Mouse (Mus musculus) cerebellum, postnatal 14 days (tissue): Measurements from ENCODE around the gene Dph1.

Experiments used
- DNase-seq, 2 experiments: peaks; one replicate each; pipeline ENCODE4 v3.0.0; 2021; ENCODE audit warnings: mixed read lengths in 2 of 2

Gene Dph1

GRCm38 (mm10) chr11:75158432-75158831, 32.6 kb downstream of the Dph1 start:
- DNase-seq: no peak

- DNase-seq: no peak
These were observed 33.1 kb downstream of the Dph1 start for GRCm38 (mm10) chr11:75157901-75158300.

- no peak for DNase-seq
These were observed 34.0 kb downstream of the Dph1 start for GRCm38 (mm10) chr11:75157037-75157436.

- DNase-seq: peak in 1 of 2 experiments; percentile 37
These were observed 34.6 kb downstream of the Dph1 start for GRCm38 (mm10) chr11:75156416-75156815.

- DNase-seq: peak; percentile 30 to 39
These were observed 35.1 kb downstream of the Dph1 start for GRCm38 (mm10) chr11:75155985-75156384.

- peak in 1 of 2 experiments; percentile 34 for DNase-seq
These were observed 36.9 kb downstream of the Dph1 start for GRCm38 (mm10) chr11:75154053-75154585.

- DNase-seq: peak; percentile 71 to 78
These were observed 38.2 kb downstream of the Dph1 start for GRCm38 (mm10) chr11:75152603-75153557.

GRCm38 (mm10) chr11:75150346-75150745, 40.7 kb downstream of the Dph1 start:
- no peak for DNase-seq

GRCm38 (mm10) chr11:75148332-75149035, 42.6 kb downstream of the Dph1 start:
- DNase-seq: no peak

- DNase-seq: no peak
These were observed 43.2 kb downstream of the Dph1 start for GRCm38 (mm10) chr11:75147846-75148168.

GRCm38 (mm10) chr11:75147106-75147845, 43.8 kb downstream of the Dph1 start:
- no peak for DNase-seq

- DNase-seq: no peak
These were observed 45.2 kb downstream of the Dph1 start for GRCm38 (mm10) chr11:75145841-75146240.

GRCm38 (mm10) chr11:75142749-75143148, 48.3 kb downstream of the Dph1 start:
- no peak for DNase-seq

GRCm38 (mm10) chr11:75141913-75142312, 49.1 kb downstream of the Dph1 start:
- DNase-seq: no peak

GRCm38 (mm10) chr11:75141038-75141437, 50.0 kb downstream of the Dph1 start:
- DNase-seq: no peak

- DNase-seq: no peak
These were observed 50.6 kb downstream of the Dph1 start for GRCm38 (mm10) chr11:75140431-75140830.

- peak; percentile 56 to 60 for DNase-seq
These were observed 51.7 kb downstream of the Dph1 start for GRCm38 (mm10) chr11:75139122-75139963.

- DNase-seq: no peak
These were observed 54.2 kb downstream of the Dph1 start for GRCm38 (mm10) chr11:75136666-75137398.

- no peak for DNase-seq
These were observed 55.7 kb downstream of the Dph1 start for GRCm38 (mm10) chr11:75135358-75135757.

GRCm38 (mm10) chr11:75134485-75135068, 56.5 kb downstream of the Dph1 start:
- DNase-seq: no peak

- peak; percentile 63 to 64 for DNase-seq
These were observed 57.1 kb downstream of the Dph1 start for GRCm38 (mm10) chr11:75133951-75134350.
